Mouse (Mus musculus) spleen, adult 12 weeks (tissue): Measurements from ENCODE around the gene Itgae.

ENCODE experiments used
- DNase-seq: peaks from one replicate; pipeline ENCODE4 v3.0.0; 2022; ENCODE audit warnings: low spot score

Gene Itgae

GRCm38 (mm10) chr11:73148209-73148608 is 57.8 kb downstream of the Itgae start:
- DNase-seq = no peak

DNA sequence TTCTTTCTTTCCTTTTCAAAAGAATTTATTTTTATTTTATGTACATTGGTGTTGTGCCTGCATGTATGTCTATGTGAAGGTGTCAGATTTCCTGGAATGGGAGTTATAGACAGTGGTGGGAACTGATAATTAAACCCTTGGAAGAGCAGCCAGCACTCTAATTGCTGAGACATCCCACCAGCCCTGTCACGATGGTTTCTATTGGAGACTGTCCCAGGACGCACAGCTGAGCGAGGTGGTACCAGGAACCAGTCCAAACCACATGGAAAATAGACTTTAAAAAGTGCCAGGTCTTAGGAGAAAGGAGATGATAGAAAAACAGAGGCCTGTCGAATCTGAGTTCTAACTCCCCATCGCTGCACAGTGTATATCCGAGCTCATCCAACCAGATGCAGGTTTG is 64.7 kb downstream of the Itgae start:
- DNase-seq = no peak

DNA sequence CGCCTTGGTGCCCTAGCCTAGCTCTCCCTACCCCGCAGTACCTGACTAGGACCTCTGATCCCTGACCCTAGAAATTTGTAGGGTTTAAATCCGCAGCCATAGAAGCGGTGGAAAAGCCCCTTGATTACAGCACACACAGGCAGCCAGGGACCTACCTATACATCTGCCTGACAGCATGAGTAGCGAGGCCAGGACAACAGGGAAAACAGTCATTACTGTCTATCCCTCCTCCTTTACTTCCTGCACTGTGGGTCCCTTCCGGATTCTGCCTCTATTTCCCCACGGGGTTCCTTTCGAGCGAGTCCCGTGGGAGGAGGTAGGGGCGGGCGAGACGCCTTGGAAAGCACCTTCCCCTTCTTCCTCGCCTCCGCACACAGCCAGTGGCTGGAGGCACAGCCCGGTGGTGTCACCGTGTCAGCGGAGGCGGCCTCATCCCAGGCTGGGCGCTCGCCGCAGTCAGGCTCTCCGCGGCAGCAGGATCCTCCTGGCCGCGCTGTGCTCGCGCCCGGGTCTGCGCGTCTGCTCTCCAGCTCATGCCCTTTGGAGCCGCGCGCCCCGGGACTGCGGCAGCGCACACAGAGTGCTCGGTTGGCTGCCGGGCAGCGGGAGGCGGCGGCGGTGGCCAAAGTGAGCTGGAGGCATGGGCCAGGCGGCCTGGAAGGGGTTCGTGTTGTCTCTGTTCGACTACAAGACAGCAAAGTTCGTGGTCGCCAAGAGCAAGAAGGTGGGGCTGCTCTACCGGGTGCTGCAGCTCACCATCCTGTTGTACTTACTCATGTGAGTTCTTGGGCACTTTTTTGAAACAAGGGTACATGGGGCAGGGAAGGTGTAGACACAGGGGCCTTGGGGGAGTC is 69.8 kb downstream of the Itgae start, which contains the start of gene P2rx5:
Gene P2rx5 (plus strand): TSS at position 465 of the 854 bp plus-strand sequence.
- no peak for DNase-seq

GRCm38 (mm10) chr11:73160811-73161200 is 70.4 kb downstream of the Itgae start:
- no peak for DNase-seq

DNA sequence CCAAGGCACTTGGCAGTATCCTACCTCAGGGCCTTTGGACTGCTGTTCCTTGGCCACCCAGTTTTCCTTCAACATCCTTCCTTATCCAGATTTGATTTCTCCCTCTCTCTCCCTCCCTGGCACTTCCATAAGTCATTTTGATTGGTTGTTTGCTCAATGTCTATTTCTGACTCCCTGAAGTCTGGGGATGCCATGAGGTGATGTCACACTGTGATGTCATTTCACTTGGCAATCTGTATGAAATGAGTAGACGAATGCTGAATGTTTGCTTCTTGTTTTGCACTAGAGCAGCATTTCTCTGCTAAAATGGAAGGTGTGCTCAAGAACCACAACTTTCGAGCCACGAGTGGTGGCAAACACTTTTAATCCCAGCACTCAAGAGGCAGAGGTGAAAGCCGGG is 71.2 kb downstream of the Itgae start:
- DNase-seq = no peak

DNA sequence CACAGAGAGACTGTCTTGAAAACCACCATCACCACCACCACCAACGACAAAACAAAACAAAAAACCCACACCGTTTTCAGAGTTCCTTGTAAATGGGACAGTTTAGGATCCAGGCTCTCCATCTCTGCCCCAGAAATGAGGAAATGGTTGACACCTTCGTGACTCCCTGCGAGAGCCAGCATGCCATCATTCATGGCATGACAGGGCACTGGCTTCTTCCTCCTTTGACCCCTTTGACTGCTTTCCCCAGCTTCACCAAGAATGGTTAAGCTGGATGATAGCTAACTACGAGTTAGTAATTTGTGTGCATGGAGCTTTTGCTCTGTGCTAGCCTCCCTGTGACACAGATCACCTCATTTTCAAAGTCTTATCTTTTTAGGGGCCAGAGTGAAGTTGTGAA is 71.9 kb downstream of the Itgae start:
- DNase-seq = no peak

GRCm38 (mm10) chr11:73168071-73168470 is 77.7 kb downstream of the Itgae start:
- DNase-seq = no peak

DNA sequence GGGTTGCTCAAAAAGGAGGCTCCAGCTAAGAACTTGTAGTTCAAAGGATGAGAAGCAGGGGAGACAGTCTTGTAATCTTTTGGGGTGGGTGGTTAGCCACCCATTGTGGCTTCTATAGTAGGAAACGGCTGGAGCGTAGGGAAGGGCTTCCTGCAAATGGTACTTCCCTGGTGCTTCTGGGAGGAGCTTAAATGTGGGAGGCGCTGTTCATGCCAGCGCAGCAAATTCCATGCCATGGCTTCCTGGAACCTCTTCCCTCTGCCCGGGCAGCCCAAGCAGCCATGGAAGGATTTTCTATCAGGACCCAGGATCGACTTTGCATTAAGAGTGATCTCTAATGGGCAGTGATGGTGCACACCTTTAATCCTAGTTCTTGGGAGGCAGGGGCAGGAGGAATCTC is 78.2 kb downstream of the Itgae start:
- DNase-seq = no peak

DNA sequence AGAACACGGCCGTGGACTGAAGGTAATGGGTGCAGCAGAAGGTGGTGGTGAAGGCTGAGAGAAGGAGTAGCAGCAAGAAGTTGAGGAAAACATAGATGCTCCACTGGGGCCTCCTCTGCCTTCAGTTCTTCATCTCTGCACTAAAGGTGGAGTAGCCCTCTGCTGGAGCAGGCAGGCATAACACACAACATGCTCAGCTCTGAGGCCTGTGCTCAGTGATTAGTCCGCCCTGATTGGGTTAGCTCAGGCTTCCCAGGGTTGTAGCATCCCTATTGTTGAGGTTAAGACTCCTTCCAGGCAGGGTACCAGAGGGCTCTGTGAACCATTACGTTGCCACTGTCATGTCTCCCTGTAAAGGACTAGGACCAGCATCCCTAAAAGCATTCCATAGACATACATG is 78.8 kb downstream of the Itgae start:
- DNase-seq = peak; percentile 11

- no peak for DNase-seq
Observed at GRCm38 (mm10) chr11:73172186-73172585, 81.8 kb downstream of the Itgae start.

DNA sequence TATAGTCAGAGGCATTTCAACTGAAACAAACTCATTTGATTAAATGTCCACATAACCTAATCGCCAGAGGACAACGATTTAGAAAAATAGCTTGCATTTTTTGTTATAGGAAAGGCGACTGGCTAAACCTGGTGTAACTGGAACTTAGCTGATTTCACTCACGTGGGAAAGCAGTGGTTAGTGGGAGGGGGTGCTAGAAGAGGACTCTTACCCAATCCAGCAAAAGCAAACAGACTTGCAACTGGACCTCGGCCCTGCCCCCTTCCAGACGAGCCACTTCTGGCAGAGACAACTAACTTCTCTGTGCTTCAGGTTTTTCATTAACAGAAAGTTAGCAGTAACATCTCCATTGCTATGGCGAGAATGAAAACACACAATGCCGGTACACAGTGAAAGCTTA is 85.2 kb downstream of the Itgae start:
- no peak for DNase-seq

DNA sequence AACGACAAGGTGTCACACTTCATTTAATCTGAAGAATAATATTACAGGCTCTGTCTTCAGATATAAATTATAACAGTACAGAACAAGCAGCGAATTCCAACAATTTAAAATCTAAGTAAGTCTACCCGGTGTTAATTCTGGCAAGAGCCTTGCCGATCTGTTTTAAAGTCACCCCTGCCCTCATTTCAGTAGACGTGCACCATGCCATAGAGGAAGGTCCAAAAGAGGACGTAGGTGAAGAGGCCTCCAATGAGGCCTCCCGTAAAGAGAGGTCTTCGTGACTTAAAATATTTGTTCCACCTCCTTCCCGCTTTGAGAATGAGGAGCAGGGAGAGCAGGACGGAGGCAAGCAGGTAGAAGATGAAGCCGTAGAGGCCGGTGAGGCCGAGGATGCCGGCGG is 85.8 kb downstream of the Itgae start:
- DNase-seq = no peak

- peak; percentile 94 for DNase-seq
Observed at GRCm38 (mm10) chr11:73176608-73177508, 86.5 kb downstream of the Itgae start, which contains the start of the genes Emc6 and Tax1bp3. TSS of gene Emc6 (minus strand) at chr11:73177037. TSS of gene Tax1bp3 (plus strand) at chr11:73177083.

DNA sequence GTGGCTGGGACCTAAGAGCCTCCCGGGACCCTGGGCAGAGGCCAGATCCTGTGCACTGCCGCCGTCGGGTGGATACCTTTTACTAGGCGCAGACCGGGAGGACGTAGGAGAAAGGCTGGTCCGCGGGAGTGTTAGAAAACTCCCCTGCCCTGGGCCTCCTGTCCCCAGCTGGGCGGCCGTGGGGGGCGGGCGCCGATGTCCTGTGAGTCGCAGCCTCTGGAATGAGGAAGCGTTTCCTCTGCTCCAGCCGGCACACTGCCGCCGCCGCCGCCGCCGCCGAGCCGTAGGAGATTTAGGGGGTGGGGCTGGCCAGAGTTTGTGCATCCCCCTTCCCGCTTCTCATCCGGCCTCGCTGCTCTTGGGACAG is 87.1 kb downstream of the Itgae start:
- DNase-seq = no peak

DNA sequence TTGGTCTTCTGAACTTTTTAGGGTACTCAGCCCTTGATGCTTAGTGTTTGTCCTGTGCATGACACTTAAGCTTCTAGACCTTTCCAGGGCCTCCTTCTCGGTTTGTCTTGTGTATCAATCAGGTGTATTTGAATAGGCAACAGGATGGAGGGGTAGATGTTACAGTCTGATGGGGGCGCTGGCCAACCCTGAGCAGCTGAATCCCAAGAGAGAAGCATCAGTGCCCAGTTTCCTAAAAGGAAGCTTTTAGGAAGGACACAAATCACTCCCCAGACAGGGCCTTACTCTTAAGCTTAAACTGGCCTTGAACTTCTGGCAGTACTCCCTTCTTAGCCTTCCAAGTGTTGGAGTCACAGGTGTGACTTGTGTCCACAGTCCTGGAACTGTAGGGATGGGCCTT is 87.5 kb downstream of the Itgae start:
- no peak for DNase-seq

GRCm38 (mm10) chr11:73185872-73186615 is 95.7 kb downstream of the Itgae start:
- DNase-seq = no peak

DNA sequence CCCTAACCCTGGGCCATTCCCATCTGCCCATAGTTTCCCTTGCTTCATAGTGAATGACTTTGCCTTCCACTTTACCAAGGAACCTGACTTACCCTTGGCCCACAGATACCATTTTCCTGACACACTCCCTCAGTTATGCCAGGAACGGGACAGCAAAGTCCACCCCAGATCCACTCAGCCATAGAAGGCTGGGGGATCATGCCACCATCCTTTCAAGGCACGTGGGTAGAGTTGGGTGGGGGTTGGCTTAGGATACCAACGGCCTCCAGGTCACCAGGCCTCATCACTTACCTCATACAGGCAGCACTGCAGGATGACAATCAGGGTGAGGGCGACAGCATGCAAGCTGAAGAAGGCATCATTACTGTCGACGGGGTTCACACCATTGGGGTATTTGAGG is 96.8 kb downstream of the Itgae start:
- DNase-seq = no peak

DNA sequence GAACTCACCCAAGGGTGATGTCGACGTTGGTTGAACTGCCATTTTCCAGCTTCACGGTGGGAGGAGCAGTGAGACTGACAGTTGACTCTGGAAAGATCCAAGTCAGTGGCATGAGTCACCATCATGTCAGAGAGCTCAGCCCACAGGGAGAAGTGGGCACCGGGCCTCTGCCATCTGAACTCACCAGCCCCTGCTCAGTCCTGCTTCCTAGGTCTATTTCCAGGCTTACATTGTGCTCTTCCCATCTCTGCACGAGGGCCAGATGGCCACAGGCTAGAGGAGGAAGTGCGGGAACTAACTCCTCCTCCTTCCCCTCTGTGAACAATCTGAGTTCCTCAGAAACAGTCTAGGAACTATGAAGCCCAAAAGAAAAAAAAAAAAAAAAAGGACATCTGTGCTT is 102.7 kb downstream of the Itgae start:
- DNase-seq = no peak

GRCm38 (mm10) chr11:73194444-73194843 is 104.1 kb downstream of the Itgae start:
- DNase-seq = no peak
